Mouse (Mus musculus) gastrocnemius, postnatal 4 days (tissue): Measurements from ENCODE around the gene Peli3. TPM values are rescaled to one million over a fixed set of nuclear protein-coding genes. Genes with fewer than 3 reads are reported as not detected.

ENCODE experiments used
- DNase-seq, 2 experiments: peaks; one replicate each; pipeline ENCODE4 v3.0.0; 2021 to 2022; ENCODE audit warnings: low spot score in 2 of 2, mixed read lengths in 2 of 2
- total RNA-seq, 2 experiments: library from RNA; stranded (reverse); gene quantifications; 2 replicates each; pipeline ENCODE4 v1.2.3; 2021

Peli3 gene
- total RNA-seq, 2 experiments from 2014 or later: 1.7 to 2.2 TPM

GRCm38 (mm10) chr19:4915924-4916603 is 26.9 kb downstream of the Peli3 start:
- DNase-seq: no peak

- no peak for DNase-seq
Observed at GRCm38 (mm10) chr19:4909376-4909775, 33.6 kb downstream of the Peli3 start.

GRCm38 (mm10) chr19:4908107-4908506 is 34.8 kb downstream of the Peli3 start:
- no peak for DNase-seq

- DNase-seq: peak; percentile 57 to 81
Observed at GRCm38 (mm10) chr19:4905979-4906794, 36.7 kb downstream of the Peli3 start, which contains the start of gene Bbs1. Gene Bbs1 (minus strand): TSS chr19:4906628.

GRCm38 (mm10) chr19:4899888-4900287 is 43.0 kb downstream of the Peli3 start:
- DNase-seq: no peak

GRCm38 (mm10) chr19:4898972-4899371 is 44.0 kb downstream of the Peli3 start:
- no peak for DNase-seq

- no peak for DNase-seq
Observed at GRCm38 (mm10) chr19:4896780-4897520, 46.0 kb downstream of the Peli3 start.

GRCm38 (mm10) chr19:4891798-4892197 is 51.1 kb downstream of the Peli3 start:
- no peak for DNase-seq

- DNase-seq: no peak
Observed at GRCm38 (mm10) chr19:4889791-4890190, 53.1 kb downstream of the Peli3 start.

- DNase-seq: no peak
Observed at GRCm38 (mm10) chr19:4883961-4884360, 59.0 kb downstream of the Peli3 start.

Other genes with a start within 250 kb of the Peli3 start
- not detected for gene Gm960, start 244.5 kb downstream of the Peli3 start, total RNA-seq
- under 1 TPM; 0.18 to 0.39 TPM for gene Sptbn2, start 232.0 kb downstream of the Peli3 start, total RNA-seq
- 1 to 10 TPM; 7.4 TPM for gene Rbm4b, start 186.6 kb downstream of the Peli3 start, total RNA-seq
- 10 to 100 TPM; 53.3 to 68.4 TPM for gene Rbm4, start 149.2 kb downstream of the Peli3 start, total RNA-seq
- gene Gm21992, start 131.5 kb downstream of the Peli3 start, total RNA-seq: 10 to 100 TPM; 15.4 to 22.9 TPM
- 10 to 100 TPM; 33.6 to 46.1 TPM for gene Rbm14, start 131.5 kb downstream of the Peli3 start, total RNA-seq
- 10 to 100 TPM; 40.7 to 44.0 TPM for gene Ccs, start 103.8 kb downstream of the Peli3 start, total RNA-seq
- gene Ccdc87, start 103.8 kb downstream of the Peli3 start, total RNA-seq: under 1 TPM in 1 of 2 experiments, not detected in 1; 0.07 TPM
- 10 to 100 TPM; 38.9 to 40.9 TPM for gene Ctsf, start 88.0 kb downstream of the Peli3 start, total RNA-seq
- 1,000 to 10,000 TPM; 1,624 to 1,725 TPM for gene Actn3, start 65.2 kb downstream of the Peli3 start, total RNA-seq
- gene Zdhhc24, start 64.5 kb downstream of the Peli3 start, total RNA-seq: 1 to 10 TPM; 6.3 to 7.1 TPM
- 1 to 10 TPM; 3.3 to 4.2 TPM for gene Bbs1, start 36.5 kb downstream of the Peli3 start, total RNA-seq
- gene Dpp3, start 14.8 kb downstream of the Peli3 start, total RNA-seq: 10 to 100 TPM; 53.2 to 58.1 TPM
- 10 to 100 TPM; 54.4 to 60.4 TPM for gene Mrpl11, start 19.0 kb upstream of the Peli3 start, total RNA-seq
- gene Npas4, start 47.2 kb upstream of the Peli3 start, total RNA-seq: under 1 TPM; 0.10 to 0.20 TPM
- 1 to 10 TPM; 8.7 to 9.2 TPM for gene Slc29a2, start 80.7 kb upstream of the Peli3 start, total RNA-seq
- 10 to 100 TPM; 28.5 to 31.4 TPM for gene B4gat1, start 95.7 kb upstream of the Peli3 start, total RNA-seq
- under 1 TPM in 1 of 2 experiments, not detected in 1; 0.29 TPM for gene AC124502.3, start 95.8 kb upstream of the Peli3 start, total RNA-seq
- gene Brms1, start 98.2 kb upstream of the Peli3 start, total RNA-seq: 10 to 100 TPM; 18.3 to 19.6 TPM
- 1 to 10 TPM; 3.4 to 3.5 TPM for gene Rin1, start 107.4 kb upstream of the Peli3 start, total RNA-seq
- 100 to 1,000 TPM; 108 to 113 TPM for gene Cd248, start 125.0 kb upstream of the Peli3 start, total RNA-seq
- gene Tmem151a, start 142.4 kb upstream of the Peli3 start, total RNA-seq: under 1 TPM; 0.29 to 0.34 TPM
- gene Yif1a, start 145.4 kb upstream of the Peli3 start, total RNA-seq: 10 to 100 TPM; 57.9 to 59.6 TPM
- 1 to 10 TPM; 1.3 to 1.9 TPM for gene Cnih2, start 155.4 kb upstream of the Peli3 start, total RNA-seq
- 100 to 1,000 TPM; 136 to 144 TPM for gene Rab1b, start 163.9 kb upstream of the Peli3 start, total RNA-seq
- gene Klc2, start 175.4 kb upstream of the Peli3 start, total RNA-seq: 10 to 100 TPM; 22.8 to 24.0 TPM